Mouse (Mus musculus) C2C12 (cell line): ENCODE data around the gene Arf5.

Source experiments
- CTCF ChIP-seq: IDR thresholded peaks from one replicate; pipeline ENCODE4 v1.5.1; 2011; ENCODE audit not compliant: control insufficient read depth, insufficient read depth, insufficient read length
- FOSL1 ChIP-seq: IDR thresholded peaks from one replicate; pipeline ENCODE4 v1.8.0; 2011; ENCODE audit warnings: mild to moderate bottlenecking, low read length; ENCODE audit not compliant: poor library complexity, insufficient read depth, severe bottlenecking
- MAX ChIP-seq: IDR thresholded peaks from one replicate; pipeline ENCODE4 v1.6.1; 2011; ENCODE audit warnings: mild to moderate bottlenecking, control low read depth
- MYOD1 ChIP-seq: IDR thresholded peaks from one replicate; pipeline ENCODE4 v1.6.1; 2011; ENCODE audit warnings: low read depth; ENCODE audit not compliant: control insufficient read depth, insufficient read length
- USF1 ChIP-seq: IDR thresholded peaks from one replicate; pipeline ENCODE4 v1.6.1; 2011; ENCODE audit warnings: low read depth, mild to moderate bottlenecking, control low read depth, moderate library complexity

- TF ChIP-seq CTCF: no peak
- no peak for TF ChIP-seq USF1
- no peak for TF ChIP-seq MAX
- no peak for TF ChIP-seq MYOD1
- no peak for TF ChIP-seq FOSL1
These were observed 26.4 kb upstream of the Arf5 start for GRCm38 (mm10) chr6:28396853-28397457.
